Mouse (Mus musculus): ENCODE results near the gene Cib4.

The Cib4 gene

GRCm38 (mm10) chr5:30440308-30440906 lies 105.2 kb downstream of the Cib4 start:
- no peak for DNase-seq (ENCODE audit: low read depth)

- DNase-seq (ENCODE audit: low read depth) = no peak
These were observed 106.7 kb downstream of the Cib4 start for GRCm38 (mm10) chr5:30438931-30439330.
